ENCODE assay signal across 8 mouse cellular contexts in genomic region chr12:73534591-73534990, GRCm38 (mm10). TPM values are rescaled to one million over a fixed set of nuclear protein-coding genes. Genes with fewer than 3 reads are reported as not detected.
DNase-seq lines count a peak whose midpoint lies in the region; ATAC-seq and TF ChIP-seq lines count a peak whose summit lies in the region.

No protein-coding gene starts in this region.

- H3K4me3 ChIP-seq in forebrain, postnatal 0 days (ENCODE audit: low read depth, low read length): no peak overlapping the region
- no peak overlapping the region for H3K4me3 ChIP-seq in forebrain, embryonic 15.5 days

- no peaks in the 10 kb centered on the region for H3K27me3 ChIP-seq in forebrain, postnatal 0 days (ENCODE audit: insufficient read depth, low read length)
- no peaks in the 10 kb centered on the region for H3K27me3 ChIP-seq in forebrain, embryonic 15.5 days

- DNase-seq in forebrain, postnatal 0 days: peak; percentile 86
- DNase-seq in 3134 (ENCODE audit: extremely low read depth, insufficient read length, low spot score): peak; percentile 48
- DNase-seq in R1 (ENCODE audit: low read depth, low spot score): peak; percentile 78
- DNase-seq in embryo, embryonic 11 days: peak; percentile 79
- peak; percentile 64 to 81 for DNase-seq in kidney, postnatal 36 days
- DNase-seq in lung, postnatal 10 days: peak; percentile 78
- DNase-seq in testis, postnatal 10 days (ENCODE audit: low spot score): peak; percentile 65

- 13% methylated on average over 9 of the region's 9 CpGs for WGBS in forebrain, postnatal 0 days
- WGBS in forebrain, embryonic 15.5 days: 16% methylated on average over 9 of the region's 9 CpGs

- no peak for ATAC-seq in forebrain, postnatal 0 days
- no peak for ATAC-seq in forebrain, embryonic 15.5 days (replicated peaks)

- H3K4me2 ChIP-seq in forebrain, postnatal 0 days (ENCODE audit: low read depth): no peak overlapping the region
- H3K4me2 ChIP-seq in forebrain, embryonic 15.5 days (replicated peaks): no peak overlapping the region

- H3K27ac ChIP-seq in forebrain, postnatal 0 days (ENCODE audit: low read depth, low read length): no peak overlapping the region
- H3K27ac ChIP-seq in forebrain, embryonic 15.5 days (replicated peaks): no peak overlapping the region

- H3K9ac ChIP-seq in forebrain, postnatal 0 days: no peak overlapping the region
- no peak overlapping the region for H3K9ac ChIP-seq in forebrain, embryonic 15.5 days (replicated peaks)

- no peaks in the 10 kb centered on the region for H3K9me3 ChIP-seq in forebrain, postnatal 0 days (ENCODE audit: low read length)
- no peaks in the 10 kb centered on the region for H3K9me3 ChIP-seq in forebrain, embryonic 15.5 days

- H3K4me1 ChIP-seq in forebrain, postnatal 0 days (ENCODE audit: insufficient read depth): no peaks in the 10 kb centered on the region
- no peaks in the 10 kb centered on the region for H3K4me1 ChIP-seq in forebrain, embryonic 15.5 days

- H3K36me3 ChIP-seq in forebrain, postnatal 0 days (ENCODE audit: insufficient read depth): no peaks in the 10 kb centered on the region
- H3K36me3 ChIP-seq in forebrain, embryonic 15.5 days: no peaks in the 10 kb centered on the region

- peak; percentile 77 for TF ChIP-seq CTCF in forebrain, postnatal 0 days (IDR thresholded peaks at IDR 0.05; ENCODE audit: low read depth)

RNA-seq across cellular contexts. Expression of gene Tmem30b, which starts 11.6 kb away (rescaled TPM):
- 0.23 and 0.43 TPM in 2 replicates for total RNA-seq in forebrain, postnatal 0 days (2014; rRNA removed)
- 0.23 and 0.34 TPM in 2 replicates for polyA plus RNA-seq in forebrain, postnatal 0 days (2015; fragmentation: Nextera tagmentation; extraction: Ambion mirVana)
- 0.19 and 0.22 TPM in 2 replicates for polyA plus RNA-seq in forebrain, embryonic 15.5 days (2015; fragmentation: Nextera tagmentation; extraction: Ambion mirVana)

RNA-seq across cellular contexts. Expression of gene Prkch, which starts 50.0 kb away (rescaled TPM):
- 15.1 and 16.7 TPM in 2 replicates for total RNA-seq in forebrain, postnatal 0 days (2014; rRNA removed)
- polyA plus RNA-seq in forebrain, postnatal 0 days (2015; fragmentation: Nextera tagmentation; extraction: Ambion mirVana): 8.4 and 10.4 TPM in 2 replicates
- 4.9 and 6.6 TPM in 2 replicates for polyA plus RNA-seq in forebrain, embryonic 15.5 days (2015; fragmentation: Nextera tagmentation; extraction: Ambion mirVana)
